Mouse (Mus musculus) small intestine, adult 2 months (tissue): ENCODE results near the gene Optc. TPM values are rescaled to one million over a fixed set of nuclear protein-coding genes. Genes with fewer than 3 reads are reported as not detected.
A peak's percentile ranks its signal among the peaks of the same experiment; 100 is the strongest.

Experiments used
- H3K27ac ChIP-seq: fragments of 200-500 bp; 2 replicates; pipeline ENCODE4 v1.5.1; 2012; ENCODE audit warnings: low read depth, low read length, control low read depth, inconsistent platforms; ENCODE audit not compliant: insufficient read depth
- H3K27me3 ChIP-seq: fragments of 200-500 bp; 2 replicates; pipeline ENCODE4 v1.6.1; 2012; ENCODE audit warnings: mild to moderate bottlenecking, moderate library complexity, low read length, inconsistent platforms; ENCODE audit not compliant: control insufficient read depth, insufficient read depth
- H3K36me3 ChIP-seq: fragments of 200-500 bp; 2 replicates; pipeline ENCODE4 v1.6.1; 2012; ENCODE audit warnings: mild to moderate bottlenecking, low read length, control low read depth, inconsistent platforms; ENCODE audit not compliant: control insufficient read depth, insufficient read depth
- H3K4me1 ChIP-seq: fragments of 200-500 bp; 2 replicates; pipeline ENCODE4 v1.6.1; 2012; ENCODE audit warnings: low read length, inconsistent platforms, mixed read lengths; ENCODE audit not compliant: control insufficient read depth, insufficient read depth, insufficient read length
- H3K4me3 ChIP-seq: fragments of 200-500 bp; 2 replicates; pipeline ENCODE4 v1.5.1; 2012; ENCODE audit warnings: low read depth, mild to moderate bottlenecking, control low read depth, inconsistent platforms, low read length, moderate library complexity
- CTCF ChIP-seq: fragments of 200-500 bp; IDR thresholded peaks from 2 replicates; pipeline ENCODE4 v1.5.1; 2012; ENCODE audit warnings: low read depth, mild to moderate bottlenecking, control low read depth, inconsistent platforms, low read length, moderate library complexity, mixed read lengths; ENCODE audit not compliant: insufficient replicate concordance, insufficient read length; ENCODE audit errors: extremely low read depth
- POLR2A ChIP-seq: fragments of 200-500 bp; IDR thresholded peaks from 2 replicates; pipeline ENCODE4 v1.6.1; 2012; ENCODE audit warnings: low read depth, mild to moderate bottlenecking, control low read depth, inconsistent platforms, low read length, moderate library complexity
- WGBS: fragments of 180-500 bp; shearing (Covaris S2); methylation state at CpG from one replicate; pipeline ENCODE4 v1.1.7; 2018; 5-methylcytosine and 5-hydroxymethylcytosine counted together
- polyA plus RNA-seq: library from polyadenylated mRNA; depleted of rRNA; stranded (reverse); fragments of >200 nt; gene quantifications from 2 replicates; pipeline ENCODE4 v1.2.3, GENCODE M21; 2012

The Optc gene
- polyA plus RNA-seq, 1 experiment = 8.3 TPM

DNA sequence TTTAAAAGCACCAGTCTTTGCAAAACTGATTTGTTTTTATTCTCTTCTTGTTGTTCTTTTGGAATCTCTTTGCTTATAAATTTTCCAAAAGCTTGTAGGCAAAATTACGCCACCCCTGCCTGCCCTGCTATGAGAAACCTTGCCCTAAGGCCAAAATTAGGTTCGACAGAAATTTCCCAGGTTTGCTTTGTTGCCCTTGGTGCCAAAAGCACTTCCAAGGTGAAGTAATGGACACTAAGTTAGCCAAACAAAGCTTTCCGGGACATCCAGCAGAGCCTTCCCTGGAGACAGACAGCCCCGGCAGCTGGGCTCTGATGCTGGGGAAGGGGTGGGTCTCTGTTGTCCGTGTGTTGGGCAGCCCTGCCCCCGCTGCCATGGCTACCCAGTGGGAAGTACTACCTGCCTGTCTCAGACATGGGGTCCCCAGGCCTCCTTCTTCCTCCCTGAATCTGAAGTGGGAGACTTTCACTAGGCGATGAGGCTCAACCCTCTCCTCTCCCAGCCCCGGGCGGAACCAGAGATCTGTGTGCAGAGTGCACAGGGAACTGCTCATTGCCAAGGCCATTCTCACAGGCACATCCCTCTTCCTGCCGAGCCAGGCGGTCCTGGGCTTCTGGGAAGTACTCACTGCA lies 9.8 kb upstream of the Optc start:
- Histone ChIP-seq H3K4me3 (peak overlapping the region; percentile 33), H3K27ac (peak overlapping the region; percentile 52), H3K4me1 (peaks cover 23% of the 10 kb centered on the region), H3K36me3 (no peaks in the 10 kb centered on the region; the same call in 1 of the 2 replicates), H3K27me3 (no peaks in the 10 kb centered on the region)
- 28% methylated on average over 11 of the region's 11 CpGs for WGBS
- no peak; the same call in 1 of the 2 replicates for TF ChIP-seq POLR2A
- no peak for TF ChIP-seq CTCF

DNA sequence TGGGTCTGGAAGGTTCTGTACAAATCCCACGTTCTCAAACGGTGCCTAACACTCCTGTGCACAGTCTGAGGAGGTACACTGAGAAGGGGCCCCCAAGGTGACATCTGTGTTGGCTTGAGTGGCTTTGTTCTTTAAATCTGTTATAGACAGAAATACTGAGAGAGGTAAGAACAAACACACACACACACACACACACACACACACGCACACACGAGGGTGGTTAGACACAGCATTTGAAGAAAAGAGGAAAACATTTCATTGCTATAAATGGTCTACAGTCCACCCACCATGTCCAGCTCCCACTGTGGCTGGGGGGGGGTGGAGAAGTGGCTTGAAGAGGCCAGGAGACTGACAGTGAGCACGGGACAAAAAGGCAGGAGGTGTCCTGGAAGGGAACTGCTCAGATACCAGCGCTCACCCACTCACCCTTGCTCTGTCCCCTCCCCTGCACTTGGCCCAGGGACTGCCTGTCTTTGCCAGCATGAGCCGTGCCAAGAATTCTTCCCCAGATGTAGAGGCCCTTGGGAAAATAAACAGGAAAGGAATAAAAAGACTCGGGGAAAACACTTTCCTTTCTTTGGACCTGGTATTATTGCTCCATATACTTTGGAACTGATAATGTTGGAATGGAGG lies 8.0 kb upstream of the Optc start:
- WGBS = 18% methylated on average over 8 of the region's 8 CpGs
- TF ChIP-seq CTCF (no peak), POLR2A (no peak)
- peak overlapping the region; percentile 35 for H3K27ac ChIP-seq

DNA sequence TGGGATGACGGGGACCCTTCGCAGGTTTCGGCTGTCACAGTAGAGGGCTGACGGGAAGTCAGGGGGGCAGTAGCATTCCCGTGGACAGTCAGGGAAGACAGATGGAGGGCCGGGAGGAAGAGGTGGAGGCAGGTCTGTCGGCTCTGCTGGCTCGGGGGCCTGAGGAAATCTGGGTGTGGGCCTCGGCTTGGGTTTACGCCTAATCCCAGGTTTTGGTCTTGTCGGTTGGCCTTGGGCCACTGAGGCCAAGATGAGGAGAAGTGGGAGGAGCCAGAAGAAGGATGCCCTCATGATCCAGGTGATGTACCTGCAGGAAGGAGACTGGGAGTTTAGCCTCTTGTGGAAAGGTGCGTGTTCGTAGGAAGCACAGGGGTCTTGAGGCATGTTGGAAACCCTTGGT lies 7.3 kb upstream of the Optc start:
- H3K4me3 ChIP-seq = no peak overlapping the region
- no peaks in the 10 kb centered on the region; the same call in 1 of the 2 replicates for H3K36me3 ChIP-seq
- H3K27me3 ChIP-seq = no peaks in the 10 kb centered on the region
- H3K4me1 ChIP-seq = peaks cover 14% of the 10 kb centered on the region
- 88% methylated on average over 13 of the region's 13 CpGs for WGBS
- TF ChIP-seq CTCF (no peak), POLR2A (no peak)
- H3K27ac ChIP-seq = no peak overlapping the region

More for the DNA sequence above, 8.0 kb upstream of the Optc start:
- Histone ChIP-seq H3K36me3 (no peaks in the 10 kb centered on the region; the same call in 1 of the 2 replicates), H3K4me1 (peaks cover 14% of the 10 kb centered on the region), H3K27me3 (no peaks in the 10 kb centered on the region), H3K4me3 (no peak overlapping the region)

DNA sequence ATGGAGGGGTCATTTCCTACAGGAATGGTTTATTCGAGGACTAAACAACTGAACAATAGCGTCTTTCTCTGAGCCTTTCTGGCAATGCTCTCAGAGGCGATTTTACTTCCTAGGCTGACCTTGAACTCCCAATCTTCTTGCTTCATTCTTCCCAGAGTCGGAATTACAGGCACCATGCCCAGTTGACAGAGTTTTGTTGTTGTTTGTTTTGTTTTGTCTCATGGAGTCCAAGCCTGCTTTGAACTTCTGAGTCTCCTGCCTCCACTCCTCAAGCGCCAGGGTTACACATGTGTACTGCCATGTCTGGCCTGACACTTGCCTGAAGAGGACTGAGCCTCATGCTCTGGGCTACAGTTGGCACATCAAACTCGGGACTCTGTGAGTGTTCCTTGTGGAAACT lies 5.2 kb upstream of the Optc start:
- Histone ChIP-seq H3K27ac (no peak overlapping the region), H3K4me1 (peaks cover 15% of the 10 kb centered on the region), H3K36me3 (no peaks in the 10 kb centered on the region; the same call in 1 of the 2 replicates), H3K4me3 (no peak overlapping the region), H3K27me3 (no peaks in the 10 kb centered on the region)
- 31% methylated on average over 6 of the region's 6 CpGs for WGBS
- TF ChIP-seq CTCF (no peak), POLR2A (no peak)

DNA sequence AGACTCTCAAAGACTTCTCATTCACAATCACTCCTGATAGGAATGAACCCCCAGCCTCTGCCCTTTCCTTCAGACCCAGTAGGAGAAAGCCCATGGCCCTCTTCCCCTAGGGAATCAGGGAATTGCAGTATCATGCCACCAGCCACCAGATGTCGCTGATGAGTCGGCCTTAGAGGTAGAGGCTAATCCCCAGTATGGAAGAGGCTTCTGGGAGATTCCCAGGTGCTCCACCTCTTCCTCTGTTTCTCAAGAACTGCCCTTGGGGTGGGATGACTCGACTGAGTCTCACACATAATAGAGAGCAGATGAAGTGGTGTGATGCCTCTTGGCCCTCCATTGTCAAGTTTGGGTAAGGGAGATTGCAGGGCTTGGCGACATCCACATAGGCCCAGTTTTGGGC lies 3.7 kb upstream of the Optc start:
- H3K27ac ChIP-seq = no peak overlapping the region
- H3K4me3 ChIP-seq = no peak overlapping the region
- 25% methylated on average over 4 of the region's 4 CpGs for WGBS
- peak; percentile 96; the same call in 1 of the 2 replicates for TF ChIP-seq CTCF
- TF ChIP-seq POLR2A = no peak
- no peaks in the 10 kb centered on the region for H3K27me3 ChIP-seq
- no peaks in the 10 kb centered on the region; the same call in 1 of the 2 replicates for H3K36me3 ChIP-seq
- H3K4me1 ChIP-seq = peaks cover 9% of the 10 kb centered on the region

DNA sequence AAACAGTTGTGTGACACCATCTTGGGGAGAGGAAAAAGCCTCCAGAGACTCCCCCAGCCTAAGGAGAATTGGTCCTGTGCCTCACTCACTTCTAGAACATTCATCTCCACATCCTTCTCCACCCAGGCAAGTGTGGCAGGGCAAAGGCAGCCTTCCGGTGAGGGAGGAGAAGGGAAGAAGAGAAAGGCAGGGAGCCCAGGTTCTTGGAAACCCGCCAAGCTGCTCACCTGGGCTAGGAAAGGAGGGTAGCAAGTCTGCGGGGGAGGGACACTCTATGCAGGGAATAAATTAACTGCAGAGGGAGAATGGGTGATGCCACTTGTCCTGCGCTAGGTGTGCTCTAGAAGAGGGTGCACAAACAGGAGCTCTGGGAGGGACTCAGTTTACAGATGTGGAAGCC lies 3.2 kb upstream of the Optc start:
- Histone ChIP-seq H3K4me1 (peaks cover 6% of the 10 kb centered on the region), H3K27me3 (no peaks in the 10 kb centered on the region), H3K4me3 (no peak overlapping the region), H3K27ac (no peak overlapping the region), H3K36me3 (no peaks in the 10 kb centered on the region; the same call in 1 of the 2 replicates)
- WGBS = 46% methylated on average over 4 of the region's 4 CpGs
- TF ChIP-seq CTCF (no peak), POLR2A (no peak)

DNA sequence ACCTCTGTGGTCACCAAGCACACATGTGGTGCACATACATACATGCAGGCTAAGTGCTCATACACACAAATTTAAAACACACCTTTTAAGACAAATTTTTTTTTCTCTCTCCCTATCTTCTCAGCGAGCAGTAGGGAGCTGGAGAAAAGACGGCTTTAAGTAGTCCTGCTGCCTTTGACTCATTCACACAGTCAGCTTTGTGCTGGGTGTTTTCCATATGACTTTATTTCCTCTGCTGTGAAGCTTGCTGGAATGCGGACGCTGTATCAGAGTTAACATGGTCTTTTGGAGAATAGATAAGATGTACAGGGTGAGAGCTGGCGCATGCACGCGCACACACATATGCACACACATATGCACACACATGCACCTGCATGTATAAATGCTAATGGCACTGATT lies 2.3 kb upstream of the Optc start:
- H3K36me3 ChIP-seq = no peaks in the 10 kb centered on the region; the same call in 1 of the 2 replicates
- H3K4me1 ChIP-seq = peaks cover 3% of the 10 kb centered on the region
- WGBS = 91% methylated on average over 7 of the region's 7 CpGs
- H3K27me3 ChIP-seq = no peaks in the 10 kb centered on the region
- no peak overlapping the region for H3K27ac ChIP-seq
- no peak overlapping the region for H3K4me3 ChIP-seq
- TF ChIP-seq CTCF = no peak
- no peak for TF ChIP-seq POLR2A
